Mouse (Mus musculus) spleen, adult 2 months (tissue): Measurements from ENCODE around the gene Mepce. TPM values are rescaled to one million over a fixed set of nuclear protein-coding genes. Genes with fewer than 3 reads are reported as not detected.
A peak's percentile ranks its signal among the peaks of the same experiment; 100 is the strongest.

Experiments used
- DNase-seq, 2 experiments: peaks; one replicate each; pipeline versions ENCODE4 v3.0.0 to v3.0.0-alpha.2; 2012 to 2021; ENCODE audit warnings: low spot score in 2 of 2, low read depth in 1 of 2
- H3K27ac ChIP-seq: fragments of 200-500 bp; 2 replicates; pipeline ENCODE4 v1.5.1; 2012; ENCODE audit warnings: low read length, inconsistent platforms; ENCODE audit not compliant: insufficient read depth
- H3K27me3 ChIP-seq: fragments of 200-500 bp; 2 replicates; pipeline ENCODE4 v1.6.1; 2012; ENCODE audit warnings: mild to moderate bottlenecking, moderate library complexity, low read length, inconsistent platforms; ENCODE audit not compliant: control insufficient read depth, insufficient read depth
- H3K36me3 ChIP-seq: fragments of 200-500 bp; 2 replicates; pipeline ENCODE4 v1.6.1; 2012; ENCODE audit warnings: mild to moderate bottlenecking, low read length, inconsistent platforms; ENCODE audit not compliant: control insufficient read depth, insufficient read depth
- H3K4me1 ChIP-seq: fragments of 200-500 bp; 2 replicates; pipeline ENCODE4 v1.6.1; 2011; ENCODE audit warnings: inconsistent platforms; ENCODE audit not compliant: control insufficient read depth, insufficient read depth, insufficient read length
- H3K4me3 ChIP-seq: fragments of 200-500 bp; 2 replicates; pipeline ENCODE4 v1.5.1; 2011; ENCODE audit warnings: mild to moderate bottlenecking, inconsistent platforms; ENCODE audit not compliant: insufficient read depth, insufficient read length; ENCODE audit errors: extremely low read depth
- CTCF ChIP-seq: fragments of 200-500 bp; IDR thresholded peaks from 2 replicates; pipeline ENCODE4 v1.5.1; 2011; ENCODE audit warnings: mild to moderate bottlenecking, inconsistent platforms; ENCODE audit not compliant: insufficient read depth, insufficient read length, insufficient replicate concordance; ENCODE audit errors: extremely low read depth
- POLR2A ChIP-seq: fragments of 200-500 bp; IDR thresholded peaks from 2 replicates; pipeline ENCODE4 v1.6.1; 2011; ENCODE audit warnings: low read depth, low read length, inconsistent platforms
- WGBS: fragments of 180-500 bp; shearing (Covaris S2); methylation state at CpG from one replicate; pipeline ENCODE4 v1.1.7; 2018; 5-methylcytosine and 5-hydroxymethylcytosine counted together
- polyA plus RNA-seq: library from polyadenylated mRNA; depleted of rRNA; stranded (reverse); fragments of >200 nt; gene quantifications from 2 replicates; pipeline ENCODE4 v1.2.3, GENCODE M21; 2012

Gene Mepce
- polyA plus RNA-seq, 1 experiment, result 36.9 TPM

- 90% methylated on average over 2 of the region's 2 CpGs for WGBS
- peaks cover 9% of the 10 kb centered on the region for H3K4me1 ChIP-seq
- H3K27ac ChIP-seq, result peak overlapping the region; percentile 27
- H3K4me3 ChIP-seq, result no peak overlapping the region
- DNase-seq, result no peak
- H3K36me3 ChIP-seq, result no peaks in the 10 kb centered on the region; the same call in 1 of the 2 replicates
- no peaks in the 10 kb centered on the region for H3K27me3 ChIP-seq
- no peak for TF ChIP-seq POLR2A
- TF ChIP-seq CTCF, result no peak
These were observed 11.7 kb downstream of the Mepce start for GRCm38 (mm10) chr5:137775587-137776290.

- Histone ChIP-seq H3K4me3 (no peak overlapping the region), H3K27me3 (no peaks in the 10 kb centered on the region), H3K36me3 (no peaks in the 10 kb centered on the region), H3K4me1 (peaks cover 6% of the 10 kb centered on the region; the same call in 1 of the 2 replicates), H3K27ac (no peak overlapping the region)
- TF ChIP-seq POLR2A (no peak), CTCF (no peak)
- no peak for DNase-seq
These were observed 14.7 kb downstream of the Mepce start for GRCm38 (mm10) chr5:137772755-137773154.

DNA sequence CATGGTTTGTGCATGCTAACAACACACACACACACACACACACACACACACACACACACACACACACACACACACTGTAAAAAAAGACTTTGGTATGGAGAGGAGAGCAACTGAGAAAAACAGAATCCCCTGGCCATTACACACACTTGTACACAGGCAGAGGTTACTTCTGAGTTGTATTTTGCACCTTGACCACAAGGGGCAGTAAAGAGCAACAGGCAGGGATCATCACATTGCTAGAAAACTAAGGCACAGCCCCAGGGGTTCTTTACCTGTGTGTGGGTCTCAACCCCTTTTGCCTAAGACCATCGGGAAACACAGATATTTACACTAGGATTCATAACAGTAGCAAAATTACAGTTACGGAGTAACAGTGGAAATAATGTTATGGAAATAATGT lies 16.7 kb downstream of the Mepce start:
- DNase-seq, result no peak
- 45% methylated on average over 2 of the region's 2 CpGs for WGBS

GRCm38 (mm10) chr5:137768475-137768874 lies 19.0 kb downstream of the Mepce start:
- WGBS, result 87% methylated on average over 1 of the region's 1 CpGs
- Histone ChIP-seq H3K27ac (no peak overlapping the region), H3K36me3 (no peaks in the 10 kb centered on the region), H3K4me1 (no peaks in the 10 kb centered on the region), H3K4me3 (no peak overlapping the region), H3K27me3 (no peaks in the 10 kb centered on the region)
- no peak for DNase-seq
- no peak for TF ChIP-seq CTCF
- no peak for TF ChIP-seq POLR2A

More for the DNA sequence above, 16.7 kb downstream of the Mepce start:
- no peaks in the 10 kb centered on the region for H3K27me3 ChIP-seq
- no peak overlapping the region for H3K27ac ChIP-seq
- no peaks in the 10 kb centered on the region for H3K36me3 ChIP-seq
- peak; percentile 54; the same call in 1 of the 2 replicates for TF ChIP-seq CTCF
- TF ChIP-seq POLR2A, result no peak
- H3K4me1 ChIP-seq, result no peaks in the 10 kb centered on the region
- H3K4me3 ChIP-seq, result no peak overlapping the region

GRCm38 (mm10) chr5:137766270-137766669 lies 21.2 kb downstream of the Mepce start:
- Histone ChIP-seq H3K36me3 (no peaks in the 10 kb centered on the region), H3K4me3 (no peak overlapping the region), H3K27me3 (no peaks in the 10 kb centered on the region), H3K4me1 (no peaks in the 10 kb centered on the region), H3K27ac (no peak overlapping the region)
- 87% methylated on average over 3 of the region's 3 CpGs for WGBS
- TF ChIP-seq POLR2A (no peak), CTCF (peak; percentile 42; the same call in 1 of the 2 replicates)
- no peak for DNase-seq

GRCm38 (mm10) chr5:137764609-137765340 lies 22.7 kb downstream of the Mepce start:
- WGBS, result 83% methylated on average over 9 of the region's 9 CpGs
- H3K36me3 ChIP-seq, result peaks cover under 1% of the 10 kb centered on the region; the same call in 1 of the 2 replicates
- TF ChIP-seq POLR2A, result no peak
- TF ChIP-seq CTCF, result no peak
- H3K27ac ChIP-seq, result no peak overlapping the region
- no peaks in the 10 kb centered on the region for H3K27me3 ChIP-seq
- no peak overlapping the region for H3K4me3 ChIP-seq
- no peaks in the 10 kb centered on the region; the same call in 1 of the 2 replicates for H3K4me1 ChIP-seq
- no peak for DNase-seq

- H3K27me3 ChIP-seq, result no peaks in the 10 kb centered on the region
- peaks cover 2% of the 10 kb centered on the region; the same call in 1 of the 2 replicates for H3K4me1 ChIP-seq
These were observed 27.5 kb downstream of the Mepce start for GRCm38 (mm10) chr5:137759971-137760412.

More at GRCm38 (mm10) chr5:137759971-137760412, 27.5 kb downstream of the Mepce start:
- TF ChIP-seq POLR2A (no peak), CTCF (peak; percentile 85; the same call in 1 of the 2 replicates)
- 48% methylated on average over 4 of the region's 4 CpGs for WGBS
- peaks cover 24% of the 10 kb centered on the region for H3K36me3 ChIP-seq
- H3K4me3 ChIP-seq, result no peak overlapping the region
- DNase-seq, result peak; percentile 79 to 82
- no peak overlapping the region for H3K27ac ChIP-seq
